Mouse (Mus musculus): ENCODE measurements around the gene 4930433I11Rik.
"Not testable (repeated sequence)": the region's sequence is repeated elsewhere in the genome, so short reads cannot be mapped to it uniquely, and the experiment has no call there.

The 4930433I11Rik gene

DNA sequence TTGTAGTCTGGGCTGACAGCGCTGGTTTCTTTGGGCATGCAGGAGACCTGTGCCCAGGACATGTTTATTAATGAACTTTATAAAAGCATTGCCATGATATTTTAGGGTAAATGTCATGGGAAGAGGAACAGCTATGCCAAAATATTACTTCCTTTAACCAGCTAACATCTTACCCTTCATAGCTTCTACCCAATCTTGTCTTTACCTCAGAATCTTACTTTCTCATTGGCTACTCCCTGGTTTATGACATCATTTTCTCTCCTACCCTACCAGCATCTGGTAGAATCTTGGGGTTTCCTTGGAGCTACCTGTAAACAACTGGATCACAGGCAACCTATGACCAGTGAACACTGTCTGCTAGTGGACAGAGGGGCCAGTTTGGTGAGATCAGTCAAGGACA, at the start of gene 4930433I11Rik:
TSS of gene 4930433I11Rik (plus strand) at position 301 of the 400 bp plus-strand sequence.
- DNase-seq (ENCODE audit: low spot score): no peak

DNA sequence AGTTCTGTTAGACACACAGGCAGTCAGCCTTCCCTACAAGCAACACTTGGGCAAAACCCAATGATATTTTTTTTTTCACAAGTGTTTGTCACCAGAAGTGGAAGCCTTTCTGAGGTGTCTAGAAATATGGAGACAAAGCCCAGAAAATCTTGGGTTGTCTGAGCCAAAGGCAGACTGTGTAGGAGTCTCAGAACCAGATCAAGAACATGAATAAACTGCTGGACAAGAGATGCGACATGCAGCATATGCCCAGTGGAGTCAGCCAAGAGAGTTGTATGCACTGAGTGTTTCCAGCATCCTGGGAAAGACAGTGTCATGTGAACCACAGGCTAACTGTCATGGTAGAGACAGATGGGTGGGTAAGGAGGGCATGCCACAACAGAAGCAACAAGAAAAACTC, 48.0 kb upstream of the 4930433I11Rik start:
- no peak for DNase-seq (ENCODE audit: low spot score)

DNA sequence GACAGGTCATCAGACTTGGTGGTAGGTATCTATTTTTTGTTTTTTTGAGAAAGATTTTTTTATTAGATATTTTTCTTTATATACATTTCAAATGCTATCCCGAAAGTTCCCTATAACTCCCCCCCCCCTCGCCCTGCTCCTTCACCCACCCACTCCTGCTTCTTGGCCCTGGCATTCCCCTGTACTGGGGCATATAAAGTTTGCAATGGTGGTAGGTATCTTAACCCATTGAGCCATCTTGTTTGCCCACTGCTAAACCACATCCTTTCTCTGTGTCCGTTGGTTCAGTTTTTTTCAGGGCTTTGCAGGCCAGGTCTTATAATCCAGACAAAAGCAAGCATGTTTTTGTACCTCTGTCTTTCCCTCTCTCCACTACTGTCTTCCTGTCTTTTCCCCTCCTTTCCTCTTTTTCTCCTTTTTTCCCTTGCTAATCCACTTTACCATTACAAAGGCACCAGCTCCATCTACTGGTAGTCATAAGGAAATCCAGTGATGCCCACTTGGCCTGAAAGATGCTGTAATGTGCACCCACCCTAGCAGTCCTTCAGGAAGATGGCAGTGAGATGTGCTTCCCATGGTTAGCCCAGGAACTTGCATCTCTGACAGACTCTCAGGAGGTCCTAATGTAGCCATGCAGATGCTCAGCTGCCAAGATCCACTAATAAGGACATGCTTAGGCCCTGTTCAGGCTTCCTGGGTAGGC, 45.0 kb upstream of the 4930433I11Rik start:
- no peak for DNase-seq (ENCODE audit: low spot score)

DNA sequence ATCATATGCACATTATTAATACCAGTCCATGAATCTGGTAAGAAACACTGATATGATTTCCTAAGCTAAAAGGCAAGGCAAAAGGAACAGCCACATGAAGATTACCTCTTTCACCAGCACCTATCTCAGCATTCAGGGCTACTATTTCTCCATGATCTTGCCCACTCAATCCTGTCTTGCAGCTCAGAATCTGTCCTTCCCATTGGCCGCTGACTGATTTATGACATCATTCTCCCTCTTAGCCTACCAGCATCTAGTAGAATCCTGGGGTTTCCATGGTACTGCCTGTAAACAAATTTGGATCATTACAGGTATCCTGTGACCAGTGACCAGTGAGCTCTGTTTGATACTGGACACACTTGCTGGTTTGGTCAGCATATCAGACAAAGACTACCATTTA, 45.1 kb downstream of the 4930433I11Rik start, which contains the start of gene Gm4884:
TSS of gene Gm4884 (plus strand) at position 301 of the 400 bp plus-strand sequence.
- DNase-seq (ENCODE audit: low spot score): not testable (repeated sequence)

DNA sequence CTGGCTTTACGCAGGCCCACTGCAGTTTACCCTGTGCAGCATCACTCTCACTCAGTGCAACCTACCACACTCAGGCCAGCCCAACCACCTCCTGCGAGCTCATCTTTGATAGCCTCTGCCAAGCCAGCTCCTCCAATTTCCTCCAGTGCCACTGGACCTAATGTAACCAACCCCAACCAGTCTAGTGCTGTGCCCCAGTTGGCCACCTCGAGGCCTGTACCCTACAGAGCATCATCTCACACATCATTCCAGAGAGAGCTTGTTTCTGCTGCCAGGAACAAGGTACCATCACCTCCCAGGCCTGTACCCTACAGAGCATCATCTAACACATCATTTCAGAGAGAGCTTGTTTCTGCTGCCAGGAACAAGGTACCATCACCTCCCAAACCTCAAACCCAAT, 56.7 kb downstream of the 4930433I11Rik start:
- not testable (repeated sequence) for DNase-seq (ENCODE audit: low spot score)

All from ovary, postnatal 10 days (tissue).